Mouse (Mus musculus) thymus, adult 2 months (tissue): Measurements from ENCODE around the gene Caln1.

Source experiments
- CTCF ChIP-seq: fragments of 200-500 bp; IDR thresholded peaks from 2 replicates; pipeline ENCODE4 v1.5.1; 2012; ENCODE audit warnings: mild to moderate bottlenecking, control low read depth, low read length, moderate library complexity, borderline replicate concordance; ENCODE audit not compliant: control insufficient read depth, poor library complexity, insufficient read depth; ENCODE audit errors: extremely low read depth
- POLR2A ChIP-seq: fragments of 200-500 bp; IDR thresholded peaks from 2 replicates; pipeline ENCODE4 v1.6.1; 2012; ENCODE audit warnings: mild to moderate bottlenecking, low read length, control low read depth, moderate library complexity; ENCODE audit not compliant: control insufficient read depth, poor library complexity, insufficient read depth; ENCODE audit errors: extremely low read depth

- TF ChIP-seq CTCF (no peak), POLR2A (no peak)
Observed at GRCm38 (mm10) chr5:130672588-130672987, 303.3 kb downstream of the Caln1 start.
